In genomic region chr16:16896382-16897055, GRCm38 (mm10) we compare ENCODE assay signal across 8 mouse cellular contexts. TPM values are rescaled to one million over a fixed set of nuclear protein-coding genes. Genes with fewer than 3 reads are reported as not detected.
DNase-seq lines count a peak whose midpoint lies in the region; ATAC-seq lines count a peak whose summit lies in the region.

Gene Ppm1f, plus strand, starts transcription at chr16:16896469.

- H3K36me3 ChIP-seq in lung, embryonic 16.5 days (ENCODE audit: control insufficient read depth, insufficient read depth, low read length) = peaks cover 11% of the 10 kb centered on the region

- peak within 1 kb of the TSS; percentile 76 for H3K9ac ChIP-seq in lung, embryonic 16.5 days (ENCODE audit: low read length)

- H3K4me3 ChIP-seq in lung, embryonic 16.5 days (ENCODE audit: low read length) = peak within 1 kb of the TSS; percentile 63

- peak; percentile 76 for DNase-seq in MEL-GATA-1-ER (ENCODE audit: extremely low read depth, low read depth)
- peak; percentile 97 for DNase-seq in cerebellum, adult 8-10 months
- DNase-seq in forelimb bud, embryonic 11.5 days (ENCODE audit: low read depth, low spot score) = peak; percentile 95
- peak; percentile 95 for DNase-seq in layer of hippocampus, adult 9-10 months (ENCODE audit: low spot score)
- DNase-seq in ovary, postnatal 10 days (ENCODE audit: low spot score) = peak; percentile 97
- peak; percentile 91 to 97 for DNase-seq in thymus, postnatal 10 days (ENCODE audit: low spot score in 2 of 2)

- H3K9me3 ChIP-seq in lung, embryonic 16.5 days (ENCODE audit: control insufficient read depth, low read length) = no peaks in the 10 kb centered on the region

- peak within 1 kb of the TSS; percentile 77 for H3K4me2 ChIP-seq in lung, embryonic 16.5 days (ENCODE audit: low read depth, low read length)

- no peaks in the 10 kb centered on the region for H3K27me3 ChIP-seq in lung, embryonic 16.5 days (ENCODE audit: control insufficient read depth, insufficient read depth, low read depth, low read length)

- H3K4me1 ChIP-seq in lung, embryonic 16.5 days (replicated peaks; ENCODE audit: control insufficient read depth, insufficient read depth, low read length) = peaks cover 9% of the 10 kb centered on the region

- WGBS in lung, embryonic 16.5 days = under 1% methylated on average over 29 of the region's 29 CpGs

- peak; percentile 93 to 95 for ATAC-seq in hematopoietic stem cell, adult 5-6 weeks (replicated peaks in 1 of 2; ENCODE audit: insufficient read depth in 1 of 2, low FRiP score in 2 of 2, low TSS enrichment in 1 of 2, low read depth in 1 of 2, poor library complexity in 2 of 2, severe bottlenecking in 2 of 2)
- ATAC-seq in lung, embryonic 16.5 days (ENCODE audit: low read depth) = peak; percentile 96

- peak within 1 kb of the TSS; percentile 31 for H3K27ac ChIP-seq in lung, embryonic 16.5 days (ENCODE audit: low read length)

RNA-seq across cellular contexts. Expression of gene Ppm1f, which starts in this region (rescaled TPM):
- 24.6 and 28.1 TPM in 2 replicates for total RNA-seq in hematopoietic stem cell, adult 5-6 weeks (2017)
- 37.2 and 38.2 TPM in 2 replicates for polyA plus RNA-seq in lung, embryonic 16.5 days (2015; fragmentation: Nextera tagmentation; extraction: Ambion mirVana)

Comparison
In these comparisons a context has a peak if more than half of its experiments do, and no peak if none do; other contexts are left out.
1. Peak in every context shown above with its lines: DNase-seq, ATAC-seq, H3K4me3 ChIP-seq and H3K27ac ChIP-seq.